Comparison of ENCODE assay signal across 9 mouse cellular contexts in genomic region chr1:151863797-151864147, GRCm38 (mm10).
DNase-seq lines count a peak whose midpoint lies in the region; ATAC-seq lines count a peak whose summit lies in the region.
"Had no signal": no experiment of that assay in that cellular context is flagged by ENCODE, and none has a peak within 500 bp of the region (broad histone marks: within the 10 kb centered on the region; RNA-seq: fewer than 3 reads in every experiment).

No protein-coding gene starts in this region.

- no peak overlapping the region for H3K4me2 ChIP-seq in limb, embryonic 12.5 days
- no peak overlapping the region for H3K4me2 ChIP-seq in heart, embryonic 13.5 days
- H3K4me2 ChIP-seq in kidney, embryonic 16.5 days (replicated peaks; ENCODE audit: low read depth, low read length), result no peak overlapping the region
- no peak overlapping the region for H3K4me2 ChIP-seq in stomach, embryonic 15.5 days
- H3K4me2 ChIP-seq: limb, embryonic 15.5 days had no signal

- no peak for ATAC-seq in limb, embryonic 12.5 days (ENCODE audit: insufficient number of reproducible peaks, insufficient read depth, low FRiP score, low TSS enrichment, low read depth)
- no peak for ATAC-seq in heart, embryonic 13.5 days (ENCODE audit: extremely low read depth, insufficient number of reproducible peaks, low FRiP score, low TSS enrichment)
- ATAC-seq in kidney, embryonic 16.5 days (ENCODE audit: low FRiP score, low TSS enrichment), result peak; percentile 46; the same call in 1 of the 2 replicates
- no peak; the same call in 1 of the 2 replicates for ATAC-seq in stomach, embryonic 15.5 days (ENCODE audit: insufficient read depth, low FRiP score, low read depth)
- ATAC-seq: Patski had no signal

- no peak overlapping the region for H3K4me3 ChIP-seq in limb, embryonic 12.5 days (replicated peaks)
- H3K4me3 ChIP-seq in limb, embryonic 10.5 days, result no peak overlapping the region
- no peak overlapping the region for H3K4me3 ChIP-seq in heart, embryonic 13.5 days
- no peak overlapping the region for H3K4me3 ChIP-seq in kidney, embryonic 16.5 days (ENCODE audit: low read length)
- no peak overlapping the region for H3K4me3 ChIP-seq in stomach, embryonic 15.5 days (replicated peaks)
- H3K4me3 ChIP-seq: limb, embryonic 15.5 days had no signal

- no peaks in the 10 kb centered on the region for H3K9me3 ChIP-seq in limb, embryonic 12.5 days
- H3K9me3 ChIP-seq in limb, embryonic 10.5 days (replicated peaks), result no peaks in the 10 kb centered on the region
- no peaks in the 10 kb centered on the region for H3K9me3 ChIP-seq in heart, embryonic 13.5 days
- no peaks in the 10 kb centered on the region for H3K9me3 ChIP-seq in kidney, embryonic 16.5 days (ENCODE audit: low read length)
- no peaks in the 10 kb centered on the region for H3K9me3 ChIP-seq in stomach, embryonic 15.5 days
- H3K9me3 ChIP-seq: limb, embryonic 15.5 days had no signal

- no peaks in the 10 kb centered on the region for H3K36me3 ChIP-seq in limb, embryonic 12.5 days
- no peaks in the 10 kb centered on the region for H3K36me3 ChIP-seq in limb, embryonic 10.5 days
- no peaks in the 10 kb centered on the region for H3K36me3 ChIP-seq in heart, embryonic 13.5 days
- H3K36me3 ChIP-seq in kidney, embryonic 16.5 days (ENCODE audit: insufficient read depth, low read length), result no peaks in the 10 kb centered on the region
- no peaks in the 10 kb centered on the region for H3K36me3 ChIP-seq in stomach, embryonic 15.5 days
- H3K36me3 ChIP-seq: limb, embryonic 15.5 days had no signal

- no peak overlapping the region for H3K9ac ChIP-seq in limb, embryonic 12.5 days (replicated peaks)
- no peak overlapping the region for H3K9ac ChIP-seq in heart, embryonic 13.5 days
- no peak overlapping the region for H3K9ac ChIP-seq in kidney, embryonic 16.5 days (replicated peaks; ENCODE audit: low read length)
- H3K9ac ChIP-seq in stomach, embryonic 15.5 days, result no peak overlapping the region
- H3K9ac ChIP-seq: limb, embryonic 15.5 days had no signal

- H3K27ac ChIP-seq in limb, embryonic 12.5 days, result peak overlapping the region; percentile 7; the same call in 1 of the 2 replicates
- H3K27ac ChIP-seq in limb, embryonic 10.5 days, result no peak overlapping the region
- H3K27ac ChIP-seq in heart, embryonic 13.5 days (replicated peaks), result 0 out of 2 replicates have a peak overlapping the region, but pooled peaks have one; percentile 13
- peak overlapping the region; percentile 73; the same call in 1 of the 2 replicates for H3K27ac ChIP-seq in kidney, embryonic 16.5 days (ENCODE audit: low read length)
- H3K27ac ChIP-seq in stomach, embryonic 15.5 days, result peak overlapping the region; percentile 77
- H3K27ac ChIP-seq: limb, embryonic 15.5 days had no signal

- no peak for DNase-seq in limb, embryonic 10.5 days (ENCODE audit: low spot score)
- DNase-seq in natural killer cell, adult 2 months (ENCODE audit: low spot score in 2 of 2), result no peak
- no peak for DNase-seq in layer of hippocampus, postnatal 14 days (ENCODE audit: low spot score in 2 of 2)

- no peaks in the 10 kb centered on the region for H3K27me3 ChIP-seq in limb, embryonic 12.5 days
- H3K27me3 ChIP-seq in limb, embryonic 10.5 days (ENCODE audit: low read depth, poor library complexity, severe bottlenecking), result no peaks in the 10 kb centered on the region
- no peaks in the 10 kb centered on the region for H3K27me3 ChIP-seq in heart, embryonic 13.5 days (replicated peaks)
- H3K27me3 ChIP-seq in kidney, embryonic 16.5 days (ENCODE audit: insufficient read depth, low read length), result no peaks in the 10 kb centered on the region
- H3K27me3 ChIP-seq in stomach, embryonic 15.5 days (replicated peaks), result no peaks in the 10 kb centered on the region
- H3K27me3 ChIP-seq: limb, embryonic 15.5 days; Patski had no signal

- 0 out of 2 replicates have a peak, but pooled peaks cover 7% of the 10 kb centered on the region for H3K4me1 ChIP-seq in limb, embryonic 12.5 days (replicated peaks)
- no peaks in the 10 kb centered on the region for H3K4me1 ChIP-seq in limb, embryonic 10.5 days
- peaks cover 15% of the 10 kb centered on the region for H3K4me1 ChIP-seq in heart, embryonic 13.5 days
- H3K4me1 ChIP-seq in kidney, embryonic 16.5 days (ENCODE audit: insufficient read depth, low read length), result peaks cover 10% of the 10 kb centered on the region; the same call in 1 of the 2 replicates
- H3K4me1 ChIP-seq in stomach, embryonic 15.5 days, result peaks cover 4% of the 10 kb centered on the region; the same call in 1 of the 2 replicates
- H3K4me1 ChIP-seq: limb, embryonic 15.5 days had no signal

- 90% methylated on average over 12 of the region's 12 CpGs for WGBS in limb, embryonic 12.5 days
- 91% methylated on average over 12 of the region's 12 CpGs for WGBS in limb, embryonic 10.5 days
- WGBS in heart, embryonic 13.5 days, result 66% methylated on average over 12 of the region's 12 CpGs
- 82% methylated on average over 12 of the region's 12 CpGs for WGBS in kidney, embryonic 16.5 days
- WGBS in stomach, embryonic 15.5 days, result 66% methylated on average over 12 of the region's 12 CpGs
